Mouse (Mus musculus) CD4-positive, CD25-positive, alpha-beta regulatory T cell, adult 4 months (primary cell): ENCODE measurements around the gene Mast4. TPM values are rescaled to one million over a fixed set of nuclear protein-coding genes. Genes with fewer than 3 reads are reported as not detected.

ENCODE experiments used
- ATAC-seq: one replicate; pipeline ENCODE4 v1.8.0; 2017
- polyA plus RNA-seq, 2 experiments: library from polyadenylated mRNA; unstranded; fragments of 100-300 nt; shearing (Covaris generic); gene quantifications; one replicate each; pipeline ENCODE4 v1.2.1; 2017

Mast4 gene
- polyA plus RNA-seq, 2 experiments from 2014 or later = 18.5 to 22.4 TPM

- no peak for ATAC-seq
Observed at GRCm38 (mm10) chr13:102913919-102914318, 420.4 kb downstream of the Mast4 start.

GRCm38 (mm10) chr13:102912867-102913266, 421.4 kb downstream of the Mast4 start:
- no peak for ATAC-seq

- ATAC-seq = no peak
Observed at GRCm38 (mm10) chr13:102909654-102910418, 424.5 kb downstream of the Mast4 start.

- no peak for ATAC-seq
Observed at GRCm38 (mm10) chr13:102906661-102907009, 427.7 kb downstream of the Mast4 start.

- peak; percentile 87 for ATAC-seq
Observed at GRCm38 (mm10) chr13:102906004-102906660, 428.2 kb downstream of the Mast4 start.

GRCm38 (mm10) chr13:102905361-102905950, 428.8 kb downstream of the Mast4 start:
- no peak for ATAC-seq

- no peak for ATAC-seq
Observed at GRCm38 (mm10) chr13:102903689-102904088, 430.6 kb downstream of the Mast4 start.

- ATAC-seq = no peak
Observed at GRCm38 (mm10) chr13:102902123-102902522, 432.2 kb downstream of the Mast4 start.

GRCm38 (mm10) chr13:102900531-102900930, 433.8 kb downstream of the Mast4 start:
- ATAC-seq = no peak

- no peak for ATAC-seq
Observed at GRCm38 (mm10) chr13:102900083-102900420, 434.2 kb downstream of the Mast4 start.

- peak; percentile 84 for ATAC-seq
Observed at GRCm38 (mm10) chr13:102899253-102900082, 434.8 kb downstream of the Mast4 start.

- ATAC-seq = no peak
Observed at GRCm38 (mm10) chr13:102898374-102899131, 435.7 kb downstream of the Mast4 start.

- no peak for ATAC-seq
Observed at GRCm38 (mm10) chr13:102896322-102896721, 438.0 kb downstream of the Mast4 start.

- peak; percentile 45 for ATAC-seq
Observed at GRCm38 (mm10) chr13:102895894-102896293, 438.4 kb downstream of the Mast4 start.

GRCm38 (mm10) chr13:102894287-102895234, 439.7 kb downstream of the Mast4 start:
- no peak for ATAC-seq

- ATAC-seq = no peak
Observed at GRCm38 (mm10) chr13:102892783-102893182, 441.5 kb downstream of the Mast4 start.

GRCm38 (mm10) chr13:102889989-102890388, 444.3 kb downstream of the Mast4 start:
- no peak for ATAC-seq

- ATAC-seq = no peak
Observed at GRCm38 (mm10) chr13:102889537-102889936, 444.8 kb downstream of the Mast4 start.

GRCm38 (mm10) chr13:102888895-102889490, 445.3 kb downstream of the Mast4 start:
- ATAC-seq = no peak

- ATAC-seq = no peak
Observed at GRCm38 (mm10) chr13:102888211-102888610, 446.1 kb downstream of the Mast4 start.

- ATAC-seq = no peak
Observed at GRCm38 (mm10) chr13:102887534-102887933, 446.8 kb downstream of the Mast4 start.
